Mouse (Mus musculus): Measurements from ENCODE around the gene Gas2l1. TPM values are rescaled to one million over a fixed set of nuclear protein-coding genes. Genes with fewer than 3 reads are reported as not detected.

Gas2l1 gene
- polyA plus RNA-seq, 1 experiment from 2014 or later: 22.8 TPM

- no peak overlapping the region for H3K4me2 ChIP-seq (replicated peaks; ENCODE audit: low read depth)
- 79% methylated on average over 3 of the region's 3 CpGs for WGBS
These were observed 55.6 kb downstream of the Gas2l1 start for GRCm38 (mm10) chr11:5009354-5010074.

GRCm38 (mm10) chr11:5008867-5009266 is 56.3 kb downstream of the Gas2l1 start:
- ATAC-seq: no peak
- Histone ChIP-seq H3K4me2 (replicated peaks; ENCODE audit: low read depth) (no peak overlapping the region), H3K9ac (ENCODE audit: low read depth, low read length) (no peak overlapping the region), H3K4me3 (ENCODE audit: low read depth, low read length) (no peak overlapping the region), H3K4me1 (replicated peaks; ENCODE audit: control insufficient read depth, insufficient read depth, low read length) (0 out of 2 replicates have a peak, but pooled peaks cover 5% of the 10 kb centered on the region), H3K27ac (ENCODE audit: low read depth, low read length) (no peak overlapping the region), H3K36me3 (ENCODE audit: control insufficient read depth, insufficient read depth) (peaks cover 26% of the 10 kb centered on the region), H3K27me3 (replicated peaks; ENCODE audit: control insufficient read depth, insufficient read depth, low read length) (no peaks in the 10 kb centered on the region), H3K9me3 (ENCODE audit: control insufficient read depth) (no peaks in the 10 kb centered on the region)
- TF ChIP-seq CTCF (IDR thresholded peaks at IDR 0.05; ENCODE audit: low read depth): no peak
- WGBS: 69% methylated on average over 3 of the region's 3 CpGs

More at GRCm38 (mm10) chr11:5009354-5010074, 55.6 kb downstream of the Gas2l1 start:
- Histone ChIP-seq H3K4me3 (ENCODE audit: low read depth, low read length) (no peak overlapping the region), H3K27me3 (replicated peaks; ENCODE audit: control insufficient read depth, insufficient read depth, low read length) (no peaks in the 10 kb centered on the region), H3K36me3 (ENCODE audit: control insufficient read depth, insufficient read depth) (peaks cover 32% of the 10 kb centered on the region), H3K9ac (ENCODE audit: low read depth, low read length) (no peak overlapping the region), H3K9me3 (ENCODE audit: control insufficient read depth) (no peaks in the 10 kb centered on the region), H3K4me1 (replicated peaks; ENCODE audit: control insufficient read depth, insufficient read depth, low read length) (0 out of 2 replicates have a peak, but pooled peaks cover 5% of the 10 kb centered on the region), H3K27ac (ENCODE audit: low read depth, low read length) (no peak overlapping the region)
- no peak for TF ChIP-seq CTCF (IDR thresholded peaks at IDR 0.05; ENCODE audit: low read depth)
- ATAC-seq: no peak

DNA sequence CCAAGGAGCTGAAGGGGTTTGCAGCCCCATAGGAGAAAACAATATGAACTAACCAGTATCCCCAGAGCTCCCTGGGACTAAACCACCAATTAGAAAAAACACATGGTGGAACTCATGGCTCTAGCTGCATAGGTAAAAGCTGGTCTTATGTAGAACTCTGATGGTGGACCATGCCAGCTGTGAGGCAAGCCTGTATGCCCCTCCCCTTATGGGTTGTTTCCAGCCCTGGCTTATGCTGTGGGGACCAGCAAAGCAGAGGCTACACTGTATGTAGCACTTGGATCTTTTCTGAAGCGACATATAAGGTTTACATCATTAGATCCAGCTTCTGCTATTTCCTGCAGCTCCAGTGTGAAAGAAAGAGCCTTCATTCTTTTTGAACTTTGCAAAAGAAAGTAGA is 57.9 kb downstream of the Gas2l1 start:
- H3K9ac ChIP-seq (ENCODE audit: low read depth, low read length): no peak overlapping the region
- H3K4me1 ChIP-seq (replicated peaks; ENCODE audit: control insufficient read depth, insufficient read depth, low read length): 0 out of 2 replicates have a peak, but pooled peaks cover 5% of the 10 kb centered on the region
- H3K4me3 ChIP-seq (ENCODE audit: low read depth, low read length): no peak overlapping the region
- H3K27ac ChIP-seq (ENCODE audit: low read depth, low read length): no peak overlapping the region
- TF ChIP-seq CTCF (IDR thresholded peaks at IDR 0.05; ENCODE audit: low read depth): no peak
- ATAC-seq: no peak
- H3K36me3 ChIP-seq (ENCODE audit: control insufficient read depth, insufficient read depth): peaks cover 30% of the 10 kb centered on the region
- no peaks in the 10 kb centered on the region for H3K9me3 ChIP-seq (ENCODE audit: control insufficient read depth)
- H3K4me2 ChIP-seq (replicated peaks; ENCODE audit: low read depth): no peak overlapping the region
- no peaks in the 10 kb centered on the region for H3K27me3 ChIP-seq (replicated peaks; ENCODE audit: control insufficient read depth, insufficient read depth, low read length)
- 60% methylated on average over 1 of the region's 1 CpGs for WGBS

DNA sequence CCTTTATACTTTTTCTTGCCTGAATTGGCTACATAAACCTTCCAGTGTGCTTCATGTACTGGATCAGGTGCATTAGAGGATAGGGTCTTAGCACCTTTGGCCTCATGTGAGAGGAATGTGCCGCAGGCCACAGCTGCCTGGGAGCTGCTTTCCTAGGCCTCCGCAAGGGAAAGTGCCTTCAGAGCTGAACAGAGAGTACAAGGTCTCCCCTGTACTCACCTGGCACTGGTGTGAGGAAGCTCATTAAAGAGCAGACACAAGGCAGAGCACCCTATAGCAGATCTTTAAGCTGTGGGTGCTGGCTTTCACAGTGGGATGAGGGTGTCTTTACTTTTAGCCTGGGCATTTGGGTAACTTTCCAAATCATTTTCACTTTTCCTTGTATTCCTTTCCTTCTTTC is 59.6 kb downstream of the Gas2l1 start:
- peak; percentile 65; the same call in 1 of the 2 replicates for ATAC-seq
- Histone ChIP-seq H3K4me3 (ENCODE audit: low read depth, low read length) (no peak overlapping the region), H3K4me2 (replicated peaks; ENCODE audit: low read depth) (no peak overlapping the region), H3K36me3 (ENCODE audit: control insufficient read depth, insufficient read depth) (peaks cover 33% of the 10 kb centered on the region), H3K27ac (ENCODE audit: low read depth, low read length) (no peak overlapping the region), H3K9ac (ENCODE audit: low read depth, low read length) (no peak overlapping the region), H3K4me1 (replicated peaks; ENCODE audit: control insufficient read depth, insufficient read depth, low read length) (0 out of 2 replicates have a peak, but pooled peaks cover 5% of the 10 kb centered on the region), H3K9me3 (ENCODE audit: control insufficient read depth) (no peaks in the 10 kb centered on the region), H3K27me3 (replicated peaks; ENCODE audit: control insufficient read depth, insufficient read depth, low read length) (no peaks in the 10 kb centered on the region)
- 47% methylated on average over 2 of the region's 2 CpGs for WGBS
- no peak for TF ChIP-seq CTCF (IDR thresholded peaks at IDR 0.05; ENCODE audit: low read depth)

Small RNAs within 50 kb of the gene (microRNA-seq; reads per million reads assigned to microRNA genes)
- not detected for gene Gm47296

Other genes starting within 250 kb of the Gas2l1 start
- 16.0 and 16.6 TPM in 2 replicates for gene Nf2, start 215.8 kb downstream of the Gas2l1 start, polyA plus RNA-seq (2015; fragmentation: Nextera tagmentation; extraction: Ambion mirVana)
- 59.1 and 62.0 TPM in 2 replicates for gene Nipsnap1, start 191.4 kb downstream of the Gas2l1 start, polyA plus RNA-seq (2015; fragmentation: Nextera tagmentation; extraction: Ambion mirVana)
- gene Thoc5, start 170.0 kb downstream of the Gas2l1 start, polyA plus RNA-seq (2015; fragmentation: Nextera tagmentation; extraction: Ambion mirVana): 15.9 TPM in 2 replicates
- gene Nefh, start 117.3 kb downstream of the Gas2l1 start, polyA plus RNA-seq (2015; fragmentation: Nextera tagmentation; extraction: Ambion mirVana): 0.25 and 0.26 TPM in 2 replicates
- gene Ap1b1, start 78.5 kb downstream of the Gas2l1 start, polyA plus RNA-seq (2015; fragmentation: Nextera tagmentation; extraction: Ambion mirVana): 60.3 and 60.4 TPM in 2 replicates
- 0.93 and 1.2 TPM in 2 replicates for gene Rasl10a, start 7.2 kb downstream of the Gas2l1 start, polyA plus RNA-seq (2015; fragmentation: Nextera tagmentation; extraction: Ambion mirVana)
- gene Rhbdd3, start 33.6 kb upstream of the Gas2l1 start, polyA plus RNA-seq (2015; fragmentation: Nextera tagmentation; extraction: Ambion mirVana): 17.1 and 17.5 TPM in 2 replicates
- 185 and 196 TPM in 2 replicates for gene Ewsr1, start 33.9 kb upstream of the Gas2l1 start, polyA plus RNA-seq (2015; fragmentation: Nextera tagmentation; extraction: Ambion mirVana)
- gene Emid1, start 86.9 kb upstream of the Gas2l1 start, polyA plus RNA-seq (2015; fragmentation: Nextera tagmentation; extraction: Ambion mirVana): 47.9 and 56.4 TPM in 2 replicates
- 5.7 and 6.6 TPM in 2 replicates for gene Kremen1, start 196.2 kb upstream of the Gas2l1 start, polyA plus RNA-seq (2015; fragmentation: Nextera tagmentation; extraction: Ambion mirVana)